Mouse (Mus musculus) left cerebral cortex, adult 11 months (tissue): ENCODE data around the gene Pls1.

ENCODE experiments used
- DNase-seq: peaks from one replicate; pipeline ENCODE4 v3.0.0; 2022; ENCODE audit warnings: low spot score

The Pls1 gene

GRCm38 (mm10) chr9:95844825-95845460 is at the start of gene Pls1:
Gene Pls1 (minus strand): TSS chr9:95845311.
- DNase-seq, result peak; percentile 83

- no peak for DNase-seq
Measured at GRCm38 (mm10) chr9:95882751-95883150, 37.6 kb upstream of the Pls1 start.

- DNase-seq, result no peak
Measured at GRCm38 (mm10) chr9:95878246-95878645, 33.1 kb upstream of the Pls1 start.

- DNase-seq, result no peak
Measured at GRCm38 (mm10) chr9:95858027-95858570, 13.0 kb upstream of the Pls1 start.

- DNase-seq, result peak; percentile 87
Measured at GRCm38 (mm10) chr9:95857414-95858026, 12.4 kb upstream of the Pls1 start, which contains the start of gene Atr. Gene Atr (plus strand): TSS chr9:95857597.

GRCm38 (mm10) chr9:95856004-95856403 is 10.9 kb upstream of the Pls1 start:
- DNase-seq, result no peak

- DNase-seq, result no peak
Measured at GRCm38 (mm10) chr9:95854891-95855290, 9.8 kb upstream of the Pls1 start.

GRCm38 (mm10) chr9:95852896-95853295 is 7.8 kb upstream of the Pls1 start:
- DNase-seq, result peak; percentile 31

GRCm38 (mm10) chr9:95851671-95852070 is 6.6 kb upstream of the Pls1 start:
- DNase-seq, result no peak

GRCm38 (mm10) chr9:95845711-95846110 is 600 bp upstream of the Pls1 start:
- no peak for DNase-seq

- no peak for DNase-seq
Measured at GRCm38 (mm10) chr9:95839424-95839823, 5.7 kb downstream of the Pls1 start.

- DNase-seq, result no peak
Measured at GRCm38 (mm10) chr9:95835741-95836140, 9.4 kb downstream of the Pls1 start.

- DNase-seq, result no peak
Measured at GRCm38 (mm10) chr9:95834799-95835198, 10.3 kb downstream of the Pls1 start.

- DNase-seq, result no peak
Measured at GRCm38 (mm10) chr9:95832758-95833157, 12.4 kb downstream of the Pls1 start.

GRCm38 (mm10) chr9:95827565-95827964 is 17.5 kb downstream of the Pls1 start:
- DNase-seq, result no peak

GRCm38 (mm10) chr9:95822531-95822930 is 22.6 kb downstream of the Pls1 start:
- DNase-seq, result no peak

GRCm38 (mm10) chr9:95815706-95816105 is 29.4 kb downstream of the Pls1 start:
- DNase-seq, result no peak

- no peak for DNase-seq
Measured at GRCm38 (mm10) chr9:95815015-95815673, 30.0 kb downstream of the Pls1 start.

GRCm38 (mm10) chr9:95813721-95814531 is 31.2 kb downstream of the Pls1 start:
- no peak for DNase-seq

- DNase-seq, result no peak
Measured at GRCm38 (mm10) chr9:95811817-95812216, 33.3 kb downstream of the Pls1 start.

- DNase-seq, result no peak
Measured at GRCm38 (mm10) chr9:95809596-95809995, 35.5 kb downstream of the Pls1 start.

- DNase-seq, result no peak
Measured at GRCm38 (mm10) chr9:95805449-95805848, 39.7 kb downstream of the Pls1 start.
